Mouse (Mus musculus): Measurements from ENCODE around the gene Tmem179b. TPM values are rescaled to one million over a fixed set of nuclear protein-coding genes. Genes with fewer than 3 reads are reported as not detected.

The Tmem179b gene
- polyA plus RNA-seq (2012; ENCODE audit: insufficient read depth, insufficient read length, low replicate concordance, missing spikeins): not detected in 2 replicates

GRCm38 (mm10) chr19:8774086-8774835 is at the start of gene Tmem179b:
Tmem179b (minus strand) TSS chr19:8774467.
- TF ChIP-seq CTCF (IDR thresholded peaks at IDR 0.05; ENCODE audit: insufficient read depth, low read depth, low read length): no peak
- peak; percentile 95 for TF ChIP-seq POLR2A (IDR thresholded peaks at IDR 0.05; ENCODE audit: insufficient read depth, low read depth, low read length)
- WGBS: under 1% methylated on average over 68 of the region's 68 CpGs

GRCm38 (mm10) chr19:8822696-8823095 is 48.4 kb upstream of the Tmem179b start:
- peaks cover 1% of the 10 kb centered on the region; the same call in 1 of the 2 replicates for H3K4me1 ChIP-seq (ENCODE audit: control insufficient read depth, insufficient read depth, low read length)
- no peak overlapping the region for H3K27ac ChIP-seq (ENCODE audit: insufficient read depth, low read depth, low read length)
- H3K4me3 ChIP-seq (ENCODE audit: insufficient read depth, low read depth, low read length): peak overlapping the region; percentile 31; the same call in 1 of the 2 replicates
- 22% methylated on average over 8 of the region's 8 CpGs for WGBS
- TF ChIP-seq CTCF (IDR thresholded peaks at IDR 0.05; ENCODE audit: insufficient read depth, low read depth, low read length) (no peak), POLR2A (IDR thresholded peaks at IDR 0.05; ENCODE audit: insufficient read depth, low read depth, low read length) (no peak)

More at GRCm38 (mm10) chr19:8774086-8774835, at the start of gene Tmem179b:
- Histone ChIP-seq H3K4me3 (ENCODE audit: insufficient read depth, low read depth, low read length) (peak within 1 kb of the TSS; percentile 91), H3K4me1 (ENCODE audit: control insufficient read depth, insufficient read depth, low read length) (peaks cover 16% of the 10 kb centered on the region), H3K27ac (ENCODE audit: insufficient read depth, low read depth, low read length) (peak within 1 kb of the TSS; percentile 88)

GRCm38 (mm10) chr19:8821146-8821545 is 46.9 kb upstream of the Tmem179b start:
- under 1% methylated on average over 7 of the region's 7 CpGs for WGBS
- H3K4me3 ChIP-seq (ENCODE audit: insufficient read depth, low read depth, low read length): peak overlapping the region; percentile 84
- no peak overlapping the region; the same call in 1 of the 2 replicates for H3K27ac ChIP-seq (ENCODE audit: insufficient read depth, low read depth, low read length)
- H3K4me1 ChIP-seq (ENCODE audit: control insufficient read depth, insufficient read depth, low read length): peaks cover 2% of the 10 kb centered on the region; the same call in 1 of the 2 replicates
- TF ChIP-seq POLR2A (IDR thresholded peaks at IDR 0.05; ENCODE audit: insufficient read depth, low read depth, low read length) (no peak), CTCF (IDR thresholded peaks at IDR 0.05; ENCODE audit: insufficient read depth, low read depth, low read length) (no peak)

GRCm38 (mm10) chr19:8820424-8820956 is 46.2 kb upstream of the Tmem179b start:
- TF ChIP-seq POLR2A (IDR thresholded peaks at IDR 0.05; ENCODE audit: insufficient read depth, low read depth, low read length) (no peak), CTCF (IDR thresholded peaks at IDR 0.05; ENCODE audit: insufficient read depth, low read depth, low read length) (no peak)
- H3K27ac ChIP-seq (ENCODE audit: insufficient read depth, low read depth, low read length): peak overlapping the region; percentile 99
- peak overlapping the region; percentile 84 for H3K4me3 ChIP-seq (ENCODE audit: insufficient read depth, low read depth, low read length)
- peaks cover 2% of the 10 kb centered on the region; the same call in 1 of the 2 replicates for H3K4me1 ChIP-seq (ENCODE audit: control insufficient read depth, insufficient read depth, low read length)
- WGBS: 1% methylated on average over 48 of the region's 48 CpGs

GRCm38 (mm10) chr19:8819596-8820423 is 45.5 kb upstream of the Tmem179b start, which contains the start of gene Hnrnpul2:
Hnrnpul2 (plus strand) TSS chr19:8820010.
- Histone ChIP-seq H3K4me1 (ENCODE audit: control insufficient read depth, insufficient read depth, low read length) (peaks cover 2% of the 10 kb centered on the region; the same call in 1 of the 2 replicates), H3K27ac (ENCODE audit: insufficient read depth, low read depth, low read length) (peak within 1 kb of the TSS; percentile 99), H3K4me3 (ENCODE audit: insufficient read depth, low read depth, low read length) (peak within 1 kb of the TSS; percentile 84)
- TF ChIP-seq POLR2A (IDR thresholded peaks at IDR 0.05; ENCODE audit: insufficient read depth, low read depth, low read length) (peak; percentile 95), CTCF (IDR thresholded peaks at IDR 0.05; ENCODE audit: insufficient read depth, low read depth, low read length) (no peak)
- WGBS: under 1% methylated on average over 83 of the region's 83 CpGs

- Histone ChIP-seq H3K27ac (ENCODE audit: insufficient read depth, low read depth, low read length) (peak within 1 kb of the TSS; percentile 99), H3K4me1 (ENCODE audit: control insufficient read depth, insufficient read depth, low read length) (peaks cover 2% of the 10 kb centered on the region; the same call in 1 of the 2 replicates), H3K4me3 (ENCODE audit: insufficient read depth, low read depth, low read length) (peak within 1 kb of the TSS; percentile 84)
- under 1% methylated on average over 33 of the region's 33 CpGs for WGBS
- TF ChIP-seq POLR2A (IDR thresholded peaks at IDR 0.05; ENCODE audit: insufficient read depth, low read depth, low read length) (peak; percentile 52; the same call in 1 of the 2 replicates), CTCF (IDR thresholded peaks at IDR 0.05; ENCODE audit: insufficient read depth, low read depth, low read length) (no peak)
Observed at GRCm38 (mm10) chr19:8818801-8819595, 44.7 kb upstream of the Tmem179b start, which contains the start of gene Ttc9c. Ttc9c (minus strand) TSS chr19:8819333.

GRCm38 (mm10) chr19:8818301-8818798 is 44.1 kb upstream of the Tmem179b start:
- peak overlapping the region; percentile 89 for H3K27ac ChIP-seq (ENCODE audit: insufficient read depth, low read depth, low read length)
- TF ChIP-seq POLR2A (IDR thresholded peaks at IDR 0.05; ENCODE audit: insufficient read depth, low read depth, low read length) (no peak), CTCF (IDR thresholded peaks at IDR 0.05; ENCODE audit: insufficient read depth, low read depth, low read length) (no peak)
- peak overlapping the region; percentile 60 for H3K4me3 ChIP-seq (ENCODE audit: insufficient read depth, low read depth, low read length)
- 17% methylated on average over 14 of the region's 14 CpGs for WGBS
- H3K4me1 ChIP-seq (ENCODE audit: control insufficient read depth, insufficient read depth, low read length): peaks cover 5% of the 10 kb centered on the region; the same call in 1 of the 2 replicates
